Mouse (Mus musculus): ENCODE data around the gene Ces1d.

GRCm38 (mm10) chr8:93197685-93198525 is at the start of gene Ces1d:
- TF ChIP-seq CTCF (IDR thresholded peaks at IDR 0.05; ENCODE audit: low read depth, low read length) (no peak), POLR2A (IDR thresholded peaks at IDR 0.05; ENCODE audit: insufficient read depth, low read length) (no peak), EP300 (IDR thresholded peaks at IDR 0.05; ENCODE audit: insufficient read depth, low read depth, low read length) (no peak)

Measured in ES-Bruce4 (cell line).